Mouse (Mus musculus): ENCODE measurements around the gene Pot1b. TPM values are rescaled to one million over a fixed set of nuclear protein-coding genes. Genes with fewer than 3 reads are reported as not detected.

Gene Pot1b
- polyA plus RNA-seq, 1 experiment from 2014 or later, result 13.3 TPM

Other genes with a start within 250 kb of the Pot1b start
- gene Vmn2r118, start 87.4 kb downstream of the Pot1b start, polyA plus RNA-seq (2018), result not detected in 3 replicates
- gene Adgre4, start 37.4 kb upstream of the Pot1b start, polyA plus RNA-seq (2018), result 0.41 to 5.7 TPM (median 2.4 TPM) in 3 replicates
- gene Zfp119a, start 166.3 kb upstream of the Pot1b start, polyA plus RNA-seq (2018), result 3.7 to 8.0 TPM (median 5.0 TPM) in 3 replicates
- 5.9 to 12.3 TPM (median 6.4 TPM) in 3 replicates for gene Zfp959, start 179.5 kb upstream of the Pot1b start, polyA plus RNA-seq (2018)
- 4.5 to 7.3 TPM (median 5.6 TPM) in 3 replicates for gene Zfp119b, start 236.9 kb upstream of the Pot1b start, polyA plus RNA-seq (2018)
- gene Ebi3, start 240.0 kb upstream of the Pot1b start, polyA plus RNA-seq (2018), result 47.4 to 91.9 TPM (median 63.3 TPM) in 3 replicates
- 10.7 to 11.5 TPM (median 10.8 TPM) in 3 replicates for gene Yju2, start 246.5 kb upstream of the Pot1b start, polyA plus RNA-seq (2018)